ENCODE assay signal across 8 mouse cellular contexts in the genomic region with DNA sequence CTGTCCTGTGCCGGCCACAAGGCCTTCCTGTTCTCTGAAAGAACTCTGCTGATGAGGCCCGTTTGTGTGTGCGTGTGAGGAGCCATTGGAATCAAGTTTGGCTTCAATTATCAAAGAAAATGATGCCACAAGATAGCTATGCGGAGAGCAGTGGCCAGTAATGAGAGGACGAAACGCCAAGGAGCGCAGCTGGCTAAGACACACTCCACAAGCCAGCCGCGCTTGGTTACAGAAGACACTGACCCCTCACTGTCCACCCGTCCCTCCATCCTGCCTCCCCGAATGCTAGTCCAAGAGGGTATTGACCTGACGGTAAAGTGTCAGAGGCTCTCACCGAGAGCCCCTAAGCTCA. TPM values are rescaled to one million over a fixed set of nuclear protein-coding genes. Genes with fewer than 3 reads are reported as not detected.
A peak's percentile ranks its signal among the peaks of the same experiment; 100 is the strongest.
DNase-seq lines count a peak whose midpoint lies in the region; ATAC-seq and TF ChIP-seq lines count a peak whose summit lies in the region.
"Had no signal": no experiment of that assay in that cellular context is flagged by ENCODE, and none has a peak within 500 bp of the region (broad histone marks: within the 10 kb centered on the region; RNA-seq: fewer than 3 reads in every experiment).

No protein-coding gene starts in this region.

- H3K9me3 ChIP-seq in kidney, embryonic 14.5 days (ENCODE audit: control insufficient read depth, low read length), result no peaks in the 10 kb centered on the region
- H3K9me3 ChIP-seq in embryonic facial prominence, embryonic 14.5 days (ENCODE audit: control insufficient read depth, low read length), result no peaks in the 10 kb centered on the region
- H3K9me3 ChIP-seq in hindbrain, embryonic 13.5 days, result no peaks in the 10 kb centered on the region
- no peaks in the 10 kb centered on the region for H3K9me3 ChIP-seq in midbrain, postnatal 0 days (ENCODE audit: low read length)
- no peaks in the 10 kb centered on the region for H3K9me3 ChIP-seq in liver, postnatal 0 days (ENCODE audit: low read length)

- H3K9ac ChIP-seq in kidney, embryonic 14.5 days (ENCODE audit: low read depth, low read length), result peak overlapping the region; percentile 28; the same call in 1 of the 2 replicates
- peak overlapping the region; percentile 22 for H3K9ac ChIP-seq in embryonic facial prominence, embryonic 14.5 days (ENCODE audit: low read depth, low read length)
- H3K9ac ChIP-seq in hindbrain, embryonic 13.5 days, result peak overlapping the region; percentile 64
- H3K9ac ChIP-seq in midbrain, postnatal 0 days (replicated peaks; ENCODE audit: low read length, poor library complexity, severe bottlenecking), result peak overlapping the region; percentile 29; the same call in 1 of the 2 replicates
- H3K9ac ChIP-seq in liver, postnatal 0 days (replicated peaks), result no peak overlapping the region

- H3K4me2 ChIP-seq in kidney, embryonic 14.5 days (replicated peaks; ENCODE audit: low read depth, low read length), result peak overlapping the region; percentile 17; the same call in 1 of the 2 replicates
- H3K4me2 ChIP-seq in embryonic facial prominence, embryonic 14.5 days (ENCODE audit: low read depth, low read length), result peak overlapping the region; percentile 60
- peak overlapping the region; percentile 93 for H3K4me2 ChIP-seq in hindbrain, embryonic 13.5 days
- H3K4me2 ChIP-seq in midbrain, postnatal 0 days (ENCODE audit: low read depth, low read length, poor library complexity, severe bottlenecking), result peak overlapping the region; percentile 80
- no peak overlapping the region for H3K4me2 ChIP-seq in liver, postnatal 0 days (ENCODE audit: low read depth, low read length)

- H3K36me3 ChIP-seq in kidney, embryonic 14.5 days (ENCODE audit: control insufficient read depth, insufficient read depth, low read length), result peaks cover 15% of the 10 kb centered on the region; the same call in 1 of the 2 replicates
- peaks cover 25% of the 10 kb centered on the region for H3K36me3 ChIP-seq in embryonic facial prominence, embryonic 14.5 days (ENCODE audit: control insufficient read depth, insufficient read depth, low read length)
- peaks cover 16% of the 10 kb centered on the region for H3K36me3 ChIP-seq in hindbrain, embryonic 13.5 days
- H3K36me3 ChIP-seq in midbrain, postnatal 0 days (ENCODE audit: insufficient read depth, low read length), result peaks cover 10% of the 10 kb centered on the region
- no peaks in the 10 kb centered on the region for H3K36me3 ChIP-seq in liver, postnatal 0 days (replicated peaks; ENCODE audit: insufficient read depth, low read length)

- 39% methylated on average over 13 of the region's 13 CpGs for WGBS in kidney, embryonic 14.5 days
- 40% methylated on average over 13 of the region's 13 CpGs for WGBS in embryonic facial prominence, embryonic 14.5 days
- 22% methylated on average over 13 of the region's 13 CpGs for WGBS in hindbrain, embryonic 13.5 days
- WGBS in midbrain, postnatal 0 days, result 18% methylated on average over 13 of the region's 13 CpGs
- WGBS in liver, postnatal 0 days (ENCODE audit: insufficient replicate concordance), result 78% methylated on average over 13 of the region's 13 CpGs

- no peaks in the 10 kb centered on the region for H3K27me3 ChIP-seq in kidney, embryonic 14.5 days (ENCODE audit: control insufficient read depth, insufficient read depth, low read length)
- H3K27me3 ChIP-seq in embryonic facial prominence, embryonic 14.5 days (replicated peaks; ENCODE audit: control insufficient read depth, insufficient read depth, low read length), result no peaks in the 10 kb centered on the region
- H3K27me3 ChIP-seq in hindbrain, embryonic 13.5 days, result no peaks in the 10 kb centered on the region
- no peaks in the 10 kb centered on the region for H3K27me3 ChIP-seq in midbrain, postnatal 0 days (ENCODE audit: insufficient read depth, low read length)
- peaks cover 18% of the 10 kb centered on the region for H3K27me3 ChIP-seq in liver, postnatal 0 days (ENCODE audit: insufficient read depth, low read length)

- TF ChIP-seq CTCF in midbrain, postnatal 0 days (IDR thresholded peaks at IDR 0.05), result no peak
- TF ChIP-seq CTCF in liver, postnatal 0 days (IDR thresholded peaks at IDR 0.05; ENCODE audit: low read depth), result no peak

- H3K27ac ChIP-seq in kidney, embryonic 14.5 days (ENCODE audit: low read depth, low read length), result no peak overlapping the region
- H3K27ac ChIP-seq in embryonic facial prominence, embryonic 14.5 days (replicated peaks; ENCODE audit: low read depth, low read length), result no peak overlapping the region
- peak overlapping the region; percentile 62 for H3K27ac ChIP-seq in hindbrain, embryonic 13.5 days
- no peak overlapping the region for H3K27ac ChIP-seq in midbrain, postnatal 0 days (ENCODE audit: low read depth, low read length)
- H3K27ac ChIP-seq in liver, postnatal 0 days (ENCODE audit: low read depth), result no peak overlapping the region

- DNase-seq in kidney, adult 9 months, result no peak
- no peak for DNase-seq in embryonic facial prominence, embryonic 14.5 days (ENCODE audit: low spot score)
- no peak for DNase-seq in midbrain, postnatal 0 days (ENCODE audit: low spot score)
- DNase-seq in spleen, postnatal 4 days (ENCODE audit: low spot score in 2 of 2), result no peak
- no peak for DNase-seq in liver, postnatal 0 days
- DNase-seq: retina, postnatal 1 day had no signal

- peaks cover 60% of the 10 kb centered on the region for H3K4me1 ChIP-seq in kidney, embryonic 14.5 days (ENCODE audit: control insufficient read depth, insufficient read depth, low read length)
- peaks cover 63% of the 10 kb centered on the region for H3K4me1 ChIP-seq in embryonic facial prominence, embryonic 14.5 days (ENCODE audit: control insufficient read depth, insufficient read depth, low read length)
- peaks cover 99% of the 10 kb centered on the region for H3K4me1 ChIP-seq in hindbrain, embryonic 13.5 days (replicated peaks)
- H3K4me1 ChIP-seq in midbrain, postnatal 0 days (ENCODE audit: insufficient read depth, low read length), result peaks cover 39% of the 10 kb centered on the region
- H3K4me1 ChIP-seq in liver, postnatal 0 days (ENCODE audit: insufficient read depth), result peaks cover 9% of the 10 kb centered on the region

- no peak overlapping the region for H3K4me3 ChIP-seq in kidney, embryonic 14.5 days (ENCODE audit: low read length)
- H3K4me3 ChIP-seq in embryonic facial prominence, embryonic 14.5 days (ENCODE audit: low read depth, low read length), result peak overlapping the region; percentile 6
- peak overlapping the region; percentile 92 for H3K4me3 ChIP-seq in hindbrain, embryonic 13.5 days
- H3K4me3 ChIP-seq in midbrain, postnatal 0 days (ENCODE audit: low read depth, low read length), result peak overlapping the region; percentile 17; the same call in 1 of the 2 replicates
- no peak overlapping the region for H3K4me3 ChIP-seq in liver, postnatal 0 days (ENCODE audit: low read depth, low read length)

- no peak for ATAC-seq in kidney, embryonic 14.5 days (ENCODE audit: low FRiP score, low TSS enrichment)
- no peak for ATAC-seq in embryonic facial prominence, embryonic 14.5 days (ENCODE audit: low read depth)
- ATAC-seq in hindbrain, embryonic 13.5 days (ENCODE audit: low FRiP score), result no peak
- ATAC-seq in midbrain, postnatal 0 days (ENCODE audit: low FRiP score), result no peak
- no peak for ATAC-seq in liver, postnatal 0 days

- no peak for TF ChIP-seq EP300 in liver, postnatal 0 days (IDR thresholded peaks at IDR 0.05; ENCODE audit: low read depth)

RNA-seq across cellular contexts. Expression of a gene that starts 6.9 kb away (rescaled TPM):
- polyA plus RNA-seq in kidney, embryonic 14.5 days (2014; fragmentation: Nextera tagmentation; extraction: Ambion mirVana), result 8.0 and 11.5 TPM in 2 replicates
- polyA plus RNA-seq in embryonic facial prominence, embryonic 14.5 days (2014; fragmentation: Nextera tagmentation; extraction: Ambion mirVana), result 11.4 and 11.8 TPM in 2 replicates
- polyA plus RNA-seq in hindbrain, embryonic 13.5 days (2015; fragmentation: Nextera tagmentation; extraction: Ambion mirVana), result 10.6 and 13.8 TPM in 2 replicates
- 38.0 and 55.2 TPM in 2 replicates for total RNA-seq in midbrain, postnatal 0 days (2014; rRNA removed)
- 7.5 and 9.7 TPM in 2 replicates for polyA plus RNA-seq in midbrain, postnatal 0 days (2015; fragmentation: Nextera tagmentation; extraction: Ambion mirVana)
- polyA plus RNA-seq in liver, postnatal 0 days (2015; fragmentation: Nextera tagmentation; extraction: Ambion mirVana), result 0.47 and 0.63 TPM in 2 replicates

Comparison
In these comparisons a context has a peak if more than half of its experiments do, and no peak if none do; other contexts are left out.
1. H3K4me3 ChIP-seq: peak in embryonic facial prominence, embryonic 14.5 days (single experiment), hindbrain, embryonic 13.5 days (single experiment) and midbrain, postnatal 0 days (single experiment); none in kidney, embryonic 14.5 days (single experiment) and liver, postnatal 0 days (single experiment).